Mouse (Mus musculus): ENCODE data around the gene Chrnb4. TPM values are rescaled to one million over a fixed set of nuclear protein-coding genes. Genes with fewer than 3 reads are reported as not detected.

The Chrnb4 gene
- polyA plus RNA-seq, 1 experiment from 2014 or later = not detected

DNA sequence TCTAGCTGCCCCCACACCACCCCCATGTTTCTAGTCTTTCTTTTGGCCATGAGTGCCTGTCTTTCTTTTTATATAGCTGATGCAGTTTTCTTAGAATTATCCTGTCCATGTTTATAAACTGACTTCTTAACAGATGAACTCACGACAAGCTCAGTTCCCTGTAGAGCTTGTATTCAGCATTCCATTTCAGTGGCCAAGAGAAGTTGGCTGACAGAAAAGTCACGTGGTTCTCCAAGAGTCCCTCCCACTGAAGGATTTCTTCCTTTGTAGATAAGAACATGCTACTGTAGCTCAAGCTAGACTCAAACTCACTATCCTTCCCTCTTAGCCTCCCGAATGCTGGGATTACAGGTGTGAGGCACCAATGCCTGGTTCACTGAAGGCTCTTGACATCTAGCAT is 31.7 kb downstream of the Chrnb4 start:
- Histone ChIP-seq H3K9me3 (replicated peaks) (no peaks in the 10 kb centered on the region), H3K27ac (no peak overlapping the region), H3K4me1 (replicated peaks) (no peaks in the 10 kb centered on the region), H3K4me3 (replicated peaks) (no peak overlapping the region), H3K27me3 (no peaks in the 10 kb centered on the region), H3K9ac (no peak overlapping the region), H3K36me3 (no peaks in the 10 kb centered on the region), H3K4me2 (no peak overlapping the region)
- DNase-seq (no peak), ATAC-seq (ENCODE audit: low read depth) (no peak)
- 48% methylated on average over 3 of the region's 3 CpGs for WGBS (ENCODE audit: insufficient replicate concordance)

DNA sequence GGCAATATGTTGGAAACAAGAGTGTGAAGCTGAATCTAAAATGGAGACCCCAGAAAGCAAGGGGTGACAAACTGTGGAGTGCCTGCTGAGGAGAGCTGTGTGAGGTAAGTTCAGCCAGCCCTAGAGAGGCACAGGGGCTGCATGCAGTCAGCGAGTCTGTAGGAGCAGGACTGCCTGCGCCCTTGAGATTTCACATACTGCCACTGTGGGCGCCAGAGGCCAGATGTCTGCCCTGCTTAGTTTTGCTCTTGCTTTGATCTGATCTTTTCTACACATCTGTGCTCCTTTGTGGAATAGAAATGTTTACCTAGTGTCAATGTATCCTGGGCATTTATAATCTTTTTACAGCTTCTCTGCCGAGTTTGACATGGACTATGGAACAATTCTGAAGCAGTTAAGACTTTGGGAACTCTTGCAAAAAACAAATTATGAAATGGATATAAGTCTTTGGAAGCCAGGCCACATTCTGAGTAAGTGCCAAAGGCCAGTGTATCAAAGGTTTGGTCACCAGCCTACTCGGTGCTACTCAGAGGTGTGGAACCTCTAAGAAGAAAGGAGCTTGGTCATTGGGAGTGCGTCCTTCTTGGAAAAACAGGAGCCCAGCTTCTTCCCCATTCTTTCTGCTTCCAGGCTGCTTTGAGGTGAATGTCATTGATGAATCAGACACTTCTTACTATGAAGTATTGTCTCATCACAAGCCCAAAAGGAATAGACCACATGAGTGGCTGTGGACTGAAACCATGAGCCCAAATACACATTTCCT is 37.8 kb downstream of the Chrnb4 start:
- Histone ChIP-seq H3K27ac (no peak overlapping the region), H3K4me2 (no peak overlapping the region), H3K9ac (no peak overlapping the region), H3K4me1 (replicated peaks) (0 out of 2 replicates have a peak, but pooled peaks cover 3% of the 10 kb centered on the region), H3K4me3 (replicated peaks) (no peak overlapping the region), H3K9me3 (replicated peaks) (no peaks in the 10 kb centered on the region), H3K27me3 (no peaks in the 10 kb centered on the region), H3K36me3 (no peaks in the 10 kb centered on the region)
- WGBS (ENCODE audit: insufficient replicate concordance) = 35% methylated on average over 6 of the region's 6 CpGs
- DNase-seq (no peak), ATAC-seq (ENCODE audit: low read depth) (no peak)

DNA sequence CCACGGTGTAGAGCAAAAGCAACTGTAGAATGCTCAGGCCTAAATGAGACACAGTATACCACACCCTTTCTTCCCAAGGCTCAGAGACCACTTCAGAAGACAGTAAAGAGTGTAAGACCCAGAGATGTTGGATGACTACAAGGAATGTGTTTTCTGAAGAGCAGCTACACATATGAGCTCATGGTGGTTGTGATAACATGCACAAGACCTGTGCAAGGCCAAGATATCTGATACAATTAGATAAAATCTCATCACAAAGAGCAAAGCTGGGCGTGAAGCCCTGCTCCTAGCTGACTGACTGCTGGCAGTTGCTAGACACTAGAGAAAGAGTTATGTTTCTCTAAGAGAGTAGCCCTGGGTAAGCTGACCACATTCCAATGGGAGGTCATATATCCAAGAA is 38.9 kb downstream of the Chrnb4 start:
- Histone ChIP-seq H3K27me3 (no peaks in the 10 kb centered on the region), H3K4me1 (replicated peaks) (0 out of 2 replicates have a peak, but pooled peaks cover 3% of the 10 kb centered on the region), H3K4me2 (no peak overlapping the region), H3K36me3 (no peaks in the 10 kb centered on the region), H3K9ac (no peak overlapping the region), H3K4me3 (replicated peaks) (no peak overlapping the region), H3K9me3 (replicated peaks) (no peaks in the 10 kb centered on the region), H3K27ac (no peak overlapping the region)
- WGBS (ENCODE audit: insufficient replicate concordance) = 37% methylated on average over 2 of the region's 2 CpGs
- ATAC-seq (ENCODE audit: low read depth) = no peak
- DNase-seq = no peak

DNA sequence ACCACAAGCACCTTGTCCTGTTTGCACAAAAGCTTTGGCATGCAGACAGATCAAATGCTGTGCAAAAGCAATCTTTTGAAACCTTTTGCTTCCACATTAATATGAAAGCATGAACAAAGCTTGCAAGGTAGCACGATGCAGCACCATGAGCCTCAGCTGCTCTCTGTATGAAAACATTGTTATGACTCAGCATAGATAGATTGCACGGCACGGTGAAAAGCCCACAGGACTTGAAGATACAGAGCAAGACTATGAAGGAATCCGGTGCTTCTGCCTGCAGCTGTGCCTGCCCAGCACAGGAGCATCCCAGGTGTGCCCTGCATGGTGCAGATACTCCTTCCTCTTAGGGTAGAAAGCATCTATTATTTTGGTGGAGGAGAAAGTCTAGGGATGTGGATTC is 45.0 kb downstream of the Chrnb4 start:
- no peak for DNase-seq
- Histone ChIP-seq H3K4me2 (no peak overlapping the region), H3K36me3 (no peaks in the 10 kb centered on the region), H3K27ac (no peak overlapping the region), H3K4me3 (replicated peaks) (no peak overlapping the region), H3K4me1 (replicated peaks) (no peaks in the 10 kb centered on the region), H3K9me3 (replicated peaks) (no peaks in the 10 kb centered on the region), H3K9ac (no peak overlapping the region), H3K27me3 (no peaks in the 10 kb centered on the region)
- 54% methylated on average over 4 of the region's 4 CpGs for WGBS (ENCODE audit: insufficient replicate concordance)
- no peak for ATAC-seq (ENCODE audit: low read depth)

DNA sequence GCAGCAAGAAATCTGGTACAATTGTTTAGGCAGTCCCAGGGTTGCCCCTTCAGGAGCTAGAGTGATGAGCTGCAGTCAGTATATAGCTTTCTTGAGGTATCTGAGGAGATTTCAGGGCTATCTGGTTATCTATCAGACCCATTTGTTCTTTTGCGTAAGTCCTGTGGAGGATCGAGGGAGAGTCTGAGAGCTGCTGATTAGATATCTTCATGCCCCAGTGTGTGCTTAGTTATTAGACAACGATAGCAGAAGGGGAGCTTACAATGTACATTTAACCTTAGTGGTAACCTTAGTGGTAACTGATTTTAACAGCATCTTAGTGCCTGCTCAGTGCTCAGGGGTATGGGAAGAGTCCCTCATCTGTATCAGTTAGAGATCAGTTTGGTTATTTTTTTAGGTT is 52.9 kb downstream of the Chrnb4 start:
- Histone ChIP-seq H3K27ac (no peak overlapping the region), H3K27me3 (peaks cover 24% of the 10 kb centered on the region), H3K4me3 (replicated peaks) (no peak overlapping the region), H3K4me2 (no peak overlapping the region), H3K4me1 (replicated peaks) (peaks cover 7% of the 10 kb centered on the region), H3K9me3 (replicated peaks) (no peaks in the 10 kb centered on the region), H3K36me3 (no peaks in the 10 kb centered on the region), H3K9ac (no peak overlapping the region)
- 22% methylated on average over 3 of the region's 3 CpGs for WGBS (ENCODE audit: insufficient replicate concordance)
- DNase-seq = peak; percentile 15
- peak; percentile 81 for ATAC-seq (ENCODE audit: low read depth)

DNA sequence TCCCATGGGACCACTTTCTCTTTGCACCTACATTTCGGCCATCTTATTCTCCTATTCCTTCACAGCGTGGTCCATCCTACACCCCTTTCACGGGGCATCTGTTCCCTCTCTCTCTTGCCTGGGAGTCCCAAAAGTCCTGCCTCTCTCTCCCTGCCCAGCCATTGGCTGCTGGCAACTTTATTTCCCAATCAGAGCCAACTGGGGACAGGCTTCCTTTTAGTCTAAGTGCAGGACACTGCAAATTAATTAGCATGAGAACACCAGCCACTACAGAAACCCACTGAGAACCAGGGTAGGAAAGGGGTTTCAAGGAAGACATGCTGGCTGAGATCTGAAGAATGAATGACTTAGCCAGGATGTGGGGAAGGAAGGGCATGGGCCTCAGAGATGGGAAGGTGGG is 54.2 kb downstream of the Chrnb4 start:
- Histone ChIP-seq H3K9ac (no peak overlapping the region), H3K36me3 (no peaks in the 10 kb centered on the region), H3K27ac (no peak overlapping the region), H3K4me2 (no peak overlapping the region), H3K9me3 (replicated peaks) (no peaks in the 10 kb centered on the region), H3K4me1 (replicated peaks) (peaks cover 7% of the 10 kb centered on the region), H3K27me3 (peaks cover 24% of the 10 kb centered on the region), H3K4me3 (replicated peaks) (no peak overlapping the region)
- ATAC-seq (ENCODE audit: low read depth) = no peak
- DNase-seq = no peak
- WGBS (ENCODE audit: insufficient replicate concordance) = 44% methylated on average over 3 of the region's 3 CpGs

DNA sequence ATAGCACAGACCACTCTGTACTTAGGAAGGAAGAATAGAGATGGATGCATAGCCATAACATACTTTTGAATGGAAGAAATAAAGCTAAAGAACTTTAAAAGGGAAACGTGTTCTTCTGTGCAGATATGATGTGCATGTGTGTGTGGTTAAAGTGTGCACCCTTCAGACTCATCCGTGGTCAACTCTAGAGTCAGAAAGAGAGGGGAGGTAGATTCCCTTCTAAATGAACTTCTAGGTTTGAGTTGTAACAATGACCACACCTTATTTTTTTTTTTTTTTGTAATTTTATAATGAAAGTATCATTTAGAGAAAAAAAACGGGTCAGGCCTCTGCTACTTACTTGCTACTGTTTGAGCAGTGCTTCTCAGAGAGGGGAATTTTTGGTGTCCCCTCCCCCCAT is 58.2 kb downstream of the Chrnb4 start:
- Histone ChIP-seq H3K27me3 (peaks cover 29% of the 10 kb centered on the region), H3K4me2 (no peak overlapping the region), H3K9ac (no peak overlapping the region), H3K4me1 (replicated peaks) (peaks cover 1% of the 10 kb centered on the region; the same call in 1 of the 2 replicates), H3K36me3 (no peaks in the 10 kb centered on the region), H3K9me3 (replicated peaks) (no peaks in the 10 kb centered on the region), H3K27ac (no peak overlapping the region), H3K4me3 (replicated peaks) (no peak overlapping the region)
- DNase-seq = no peak
- 48% methylated on average over 3 of the region's 3 CpGs for WGBS (ENCODE audit: insufficient replicate concordance)
- no peak for ATAC-seq (ENCODE audit: low read depth)

DNA sequence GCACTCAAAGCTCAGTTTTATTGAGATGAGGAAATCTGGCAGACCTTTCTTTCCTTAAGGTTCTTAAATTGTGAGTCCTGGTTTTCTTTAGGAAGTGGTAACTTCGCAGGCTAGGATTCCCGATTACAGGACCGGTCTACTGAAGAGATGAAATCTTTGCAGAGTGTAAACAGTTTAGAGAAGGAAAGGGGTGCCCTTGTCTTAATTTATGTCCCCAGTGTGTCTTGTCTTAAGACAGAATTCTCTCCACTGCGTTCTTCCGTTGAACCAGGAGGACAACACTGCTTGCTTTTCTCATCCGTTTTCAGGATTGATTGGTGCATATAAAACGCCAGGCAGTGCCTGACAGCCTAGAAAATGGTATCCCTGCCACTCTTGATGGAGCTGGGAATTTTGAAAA is 66.2 kb downstream of the Chrnb4 start:
- H3K27ac ChIP-seq = no peak overlapping the region
- no peak overlapping the region for H3K9ac ChIP-seq
- peak overlapping the region; percentile 81; the same call in 1 of the 2 replicates for H3K4me2 ChIP-seq
- ATAC-seq (ENCODE audit: low read depth) (no peak), DNase-seq (no peak)
- 16% methylated on average over 7 of the region's 7 CpGs for WGBS (ENCODE audit: insufficient replicate concordance)
- 0 out of 2 replicates have a peak overlapping the region, but pooled peaks have one; percentile 62 for H3K4me3 ChIP-seq (replicated peaks)
- H3K4me1 ChIP-seq (replicated peaks) = peaks cover 16% of the 10 kb centered on the region
- no peaks in the 10 kb centered on the region for H3K9me3 ChIP-seq (replicated peaks)
- no peaks in the 10 kb centered on the region for H3K36me3 ChIP-seq
- H3K27me3 ChIP-seq = peaks cover 58% of the 10 kb centered on the region

DNA sequence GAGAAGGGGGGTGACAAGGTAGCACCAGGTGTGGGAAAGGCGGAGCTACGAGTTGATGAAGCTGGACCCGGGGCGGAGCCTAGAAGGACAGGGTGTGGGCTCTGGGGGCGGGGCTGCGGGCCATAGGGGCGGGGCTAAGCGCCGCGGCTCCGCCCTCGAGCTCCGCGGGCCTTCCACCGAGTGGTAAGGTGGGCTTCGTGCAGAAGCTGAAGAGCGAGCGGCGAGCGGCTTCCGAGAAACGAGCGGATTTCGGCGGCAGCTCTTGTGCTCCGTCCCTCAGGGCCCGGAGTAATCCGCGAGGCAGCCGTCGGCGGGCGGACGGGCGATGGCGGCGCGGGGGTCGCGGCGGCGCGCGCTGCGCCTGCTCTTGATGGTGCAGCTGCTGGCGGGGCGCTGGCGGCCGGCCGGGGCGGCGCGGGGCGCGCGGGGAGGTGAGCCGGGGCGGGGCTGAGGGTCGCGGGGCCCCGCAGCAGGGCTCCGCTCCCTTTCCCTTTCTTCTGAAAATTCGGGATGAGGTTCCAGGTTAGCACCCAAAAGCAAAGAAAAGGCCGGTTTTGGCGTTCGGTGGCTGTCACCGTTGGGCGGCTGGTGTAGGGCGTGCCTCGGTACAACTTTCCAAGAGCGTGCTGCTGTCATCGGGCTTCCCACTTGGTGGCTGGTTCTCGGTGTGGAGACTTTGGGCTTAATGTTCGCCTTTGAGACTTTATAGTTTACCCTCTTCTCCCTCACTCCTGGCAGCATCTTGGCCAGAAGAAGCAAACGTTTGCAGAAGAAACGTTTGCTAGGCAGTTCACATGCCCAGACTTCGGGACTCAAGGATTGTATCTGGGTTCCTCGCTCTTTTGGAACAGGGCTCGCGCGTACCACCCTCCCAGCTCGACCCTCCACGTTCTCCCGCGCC is 67.0 kb downstream of the Chrnb4 start:
- Histone ChIP-seq H3K36me3 (no peaks in the 10 kb centered on the region), H3K4me3 (replicated peaks) (peak overlapping the region; percentile 62), H3K9ac (0 out of 2 replicates have a peak overlapping the region, but pooled peaks have one; percentile 9), H3K27me3 (peaks cover 60% of the 10 kb centered on the region), H3K9me3 (replicated peaks) (no peaks in the 10 kb centered on the region), H3K4me1 (replicated peaks) (peaks cover 16% of the 10 kb centered on the region), H3K4me2 (peak overlapping the region; percentile 81), H3K27ac (no peak overlapping the region)
- 2% methylated on average over 84 of the region's 85 CpGs for WGBS (ENCODE audit: insufficient replicate concordance)
- peak; percentile 29 for DNase-seq
- ATAC-seq (ENCODE audit: low read depth) = 0 out of 2 replicates have a peak, but pooled peaks have one; percentile 57

DNA sequence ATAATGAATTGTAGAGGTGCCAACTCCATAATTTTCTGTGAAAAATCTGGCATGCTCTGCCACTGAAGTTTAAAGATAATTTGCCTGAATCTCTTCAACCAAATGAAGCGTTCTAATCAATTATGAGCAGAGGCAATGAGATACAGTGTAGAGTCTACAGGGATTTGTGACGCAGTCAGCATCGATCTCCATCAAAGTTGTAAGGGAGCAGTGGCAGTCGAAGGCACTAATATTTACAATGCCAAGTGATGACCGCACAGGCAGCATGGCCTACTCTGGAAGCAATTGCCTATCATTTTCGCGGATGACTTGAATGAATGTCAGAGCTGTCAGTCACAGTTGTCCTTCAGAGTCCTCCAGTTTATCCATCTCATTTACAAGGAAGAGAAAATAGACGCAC is 67.9 kb downstream of the Chrnb4 start, which contains the start of gene Chrna5:
TSS of gene Chrna5 (plus strand) at position 207 of the 400 bp plus-strand sequence.
- ATAC-seq (ENCODE audit: low read depth) (no peak), DNase-seq (no peak)
- peaks cover 16% of the 10 kb centered on the region for H3K4me1 ChIP-seq (replicated peaks)
- H3K9me3 ChIP-seq (replicated peaks) = no peaks in the 10 kb centered on the region
- 0 out of 2 replicates have a peak within 1 kb of the TSS, but pooled peaks have one; percentile 9 for H3K9ac ChIP-seq
- peaks cover 59% of the 10 kb centered on the region for H3K27me3 ChIP-seq
- H3K27ac ChIP-seq = no peak within 1 kb of the TSS
- H3K4me3 ChIP-seq (replicated peaks) = peak within 1 kb of the TSS; percentile 62
- H3K36me3 ChIP-seq = no peaks in the 10 kb centered on the region
- WGBS (ENCODE audit: insufficient replicate concordance) = 54% methylated on average over 8 of the region's 8 CpGs
- H3K4me2 ChIP-seq = peak within 1 kb of the TSS; percentile 81
